Mouse (Mus musculus) forebrain, embryonic 14.5 days (tissue): ENCODE data around the gene Serpina3m. TPM values are rescaled to one million over a fixed set of nuclear protein-coding genes. Genes with fewer than 3 reads are reported as not detected.

Experiments used
- ATAC-seq: fragments of 200-750 bp; cut with Nextera tagmentation; 2 replicates; pipeline ENCODE4 v1.8.0; 2017; ENCODE audit warnings: mild to moderate bottlenecking, moderate library complexity
- DNase-seq: peaks from one replicate; pipeline ENCODE4 v3.0.0-alpha.2; 2015; ENCODE audit warnings: low spot score
- H3K27ac ChIP-seq: fragments of 300-500 bp; sonication (generic); 2 replicates; pipeline ENCODE4 v1.5.1; 2014; ENCODE audit warnings: low read depth, mild to moderate bottlenecking, control low read depth, low read length, moderate library complexity
- H3K27me3 ChIP-seq: fragments of 300-500 bp; sonication (generic); replicated peaks from 2 replicates; pipeline ENCODE4 v1.6.1; 2014; ENCODE audit warnings: low read length, control low read depth, mixed read lengths; ENCODE audit not compliant: control insufficient read depth, insufficient read depth
- H3K36me3 ChIP-seq: fragments of 300-500 bp; sonication (generic); 2 replicates; pipeline ENCODE4 v1.6.1; 2014; ENCODE audit warnings: low read length, control low read depth; ENCODE audit not compliant: control insufficient read depth, insufficient read depth
- H3K4me1 ChIP-seq: fragments of 300-500 bp; sonication (generic); 2 replicates; pipeline ENCODE4 v1.6.1; 2014; ENCODE audit warnings: antibody characterized with exemption, low read length, control low read depth; ENCODE audit not compliant: control insufficient read depth, insufficient read depth
- H3K4me2 ChIP-seq: fragments of 300-500 bp; sonication (generic); 2 replicates; pipeline ENCODE4 v1.6.1; 2014; ENCODE audit warnings: mild to moderate bottlenecking, control low read depth, low read length
- H3K4me3 ChIP-seq: fragments of 300-500 bp; sonication (generic); 2 replicates; pipeline ENCODE4 v1.5.1; 2014; ENCODE audit warnings: low read depth, low read length, control low read depth
- H3K9ac ChIP-seq: fragments of 300-500 bp; sonication (generic); 2 replicates; pipeline ENCODE4 v1.6.1; 2014; ENCODE audit warnings: mild to moderate bottlenecking, low read length, control low read depth, moderate library complexity
- H3K9me3 ChIP-seq: fragments of 300-500 bp; sonication (generic); replicated peaks from 2 replicates; pipeline ENCODE4 v1.6.1; 2016; ENCODE audit warnings: low read length, control low read depth, mixed read lengths; ENCODE audit not compliant: control insufficient read depth
- WGBS: fragments of 180-500 bp; shearing (Covaris S2); extraction: QIAGEN DNeasy Blood & Tissue Kit; methylation state at CpG from one replicate; pipeline ENCODE4 v1.1.7; 2014; 5-methylcytosine and 5-hydroxymethylcytosine counted together
- polyA plus RNA-seq: library from polyadenylated mRNA; unstranded; fragments of >200 nt; fragmentation: Nextera tagmentation; extraction: Ambion mirVana; gene quantifications from 2 replicates; pipeline ENCODE4 v1.2.1, GENCODE M21; 2014

The Serpina3m gene
- polyA plus RNA-seq, 1 experiment from 2014 or later, result not detected

- no peaks in the 10 kb centered on the region for H3K27me3 ChIP-seq
- no peak overlapping the region for H3K27ac ChIP-seq
- WGBS, result 86% methylated on average over 6 of the region's 6 CpGs
- H3K9me3 ChIP-seq, result no peaks in the 10 kb centered on the region
- DNase-seq (no peak), ATAC-seq (no peak)
- no peak overlapping the region for H3K4me2 ChIP-seq
- no peaks in the 10 kb centered on the region for H3K4me1 ChIP-seq
- no peak overlapping the region for H3K9ac ChIP-seq
- H3K4me3 ChIP-seq, result no peak overlapping the region
- H3K36me3 ChIP-seq, result no peaks in the 10 kb centered on the region
Observed at GRCm38 (mm10) chr12:104412507-104412906, 74.2 kb downstream of the Serpina3m start.

GRCm38 (mm10) chr12:104414576-104414975, 76.3 kb downstream of the Serpina3m start:
- H3K9me3 ChIP-seq, result no peaks in the 10 kb centered on the region
- no peak overlapping the region for H3K27ac ChIP-seq
- no peaks in the 10 kb centered on the region for H3K4me1 ChIP-seq
- no peak overlapping the region for H3K4me3 ChIP-seq
- no peak overlapping the region for H3K9ac ChIP-seq
- no peaks in the 10 kb centered on the region for H3K36me3 ChIP-seq
- H3K4me2 ChIP-seq, result no peak overlapping the region
- DNase-seq, result no peak
- no peak for ATAC-seq
- no peaks in the 10 kb centered on the region for H3K27me3 ChIP-seq
- WGBS, result 55% methylated on average over 2 of the region's 2 CpGs

- WGBS, result 41% methylated on average over 6 of the region's 6 CpGs
- Histone ChIP-seq H3K27me3 (no peaks in the 10 kb centered on the region), H3K27ac (no peak overlapping the region), H3K36me3 (no peaks in the 10 kb centered on the region), H3K4me2 (no peak overlapping the region), H3K9ac (no peak overlapping the region), H3K4me3 (no peak overlapping the region), H3K4me1 (no peaks in the 10 kb centered on the region), H3K9me3 (no peaks in the 10 kb centered on the region)
- 0 out of 2 replicates have a peak, but pooled peaks have one; percentile 38 for ATAC-seq
- peak; percentile 49 for DNase-seq
Observed at GRCm38 (mm10) chr12:104415625-104416315, 77.5 kb downstream of the Serpina3m start.

- Histone ChIP-seq H3K27me3 (no peaks in the 10 kb centered on the region), H3K4me2 (peak overlapping the region; percentile 45), H3K27ac (no peak overlapping the region), H3K4me1 (no peaks in the 10 kb centered on the region), H3K9ac (peak overlapping the region; percentile 32; the same call in 1 of the 2 replicates), H3K4me3 (peak overlapping the region; percentile 8; the same call in 1 of the 2 replicates), H3K9me3 (no peaks in the 10 kb centered on the region), H3K36me3 (no peaks in the 10 kb centered on the region)
- ATAC-seq, result peak; percentile 78
- peak; percentile 90 for DNase-seq
- 19% methylated on average over 15 of the region's 17 CpGs for WGBS
Observed at GRCm38 (mm10) chr12:104418340-104419135, 80.3 kb downstream of the Serpina3m start.

GRCm38 (mm10) chr12:104419136-104419462, 80.8 kb downstream of the Serpina3m start:
- DNase-seq (no peak), ATAC-seq (peak; percentile 40)
- no peaks in the 10 kb centered on the region for H3K27me3 ChIP-seq
- no peaks in the 10 kb centered on the region for H3K36me3 ChIP-seq
- no peak overlapping the region for H3K9ac ChIP-seq
- H3K27ac ChIP-seq, result no peak overlapping the region
- WGBS, result 17% methylated on average over 2 of the region's 2 CpGs
- no peak overlapping the region for H3K4me2 ChIP-seq
- no peak overlapping the region for H3K4me3 ChIP-seq
- H3K9me3 ChIP-seq, result no peaks in the 10 kb centered on the region
- H3K4me1 ChIP-seq, result no peaks in the 10 kb centered on the region

GRCm38 (mm10) chr12:104422615-104423392, 84.5 kb downstream of the Serpina3m start:
- Histone ChIP-seq H3K4me1 (no peaks in the 10 kb centered on the region), H3K4me2 (no peak overlapping the region), H3K4me3 (no peak overlapping the region), H3K27ac (no peak overlapping the region), H3K27me3 (no peaks in the 10 kb centered on the region), H3K36me3 (no peaks in the 10 kb centered on the region), H3K9ac (no peak overlapping the region), H3K9me3 (no peaks in the 10 kb centered on the region)
- DNase-seq (no peak), ATAC-seq (no peak)
- 78% methylated on average over 11 of the region's 11 CpGs for WGBS

GRCm38 (mm10) chr12:104425591-104425990, 87.3 kb downstream of the Serpina3m start:
- WGBS, result 80% methylated on average over 3 of the region's 3 CpGs
- Histone ChIP-seq H3K36me3 (no peaks in the 10 kb centered on the region), H3K27ac (no peak overlapping the region), H3K4me3 (no peak overlapping the region), H3K4me2 (no peak overlapping the region), H3K4me1 (no peaks in the 10 kb centered on the region), H3K27me3 (no peaks in the 10 kb centered on the region), H3K9me3 (no peaks in the 10 kb centered on the region), H3K9ac (no peak overlapping the region)
- DNase-seq (no peak), ATAC-seq (no peak)

GRCm38 (mm10) chr12:104426915-104427314, 88.6 kb downstream of the Serpina3m start:
- no peaks in the 10 kb centered on the region for H3K27me3 ChIP-seq
- no peaks in the 10 kb centered on the region for H3K9me3 ChIP-seq
- H3K4me1 ChIP-seq, result no peaks in the 10 kb centered on the region
- no peak overlapping the region for H3K4me2 ChIP-seq
- H3K4me3 ChIP-seq, result no peak overlapping the region
- H3K36me3 ChIP-seq, result no peaks in the 10 kb centered on the region
- DNase-seq, result peak; percentile 72
- no peak overlapping the region for H3K9ac ChIP-seq
- H3K27ac ChIP-seq, result no peak overlapping the region
- ATAC-seq, result peak; percentile 34; the same call in 1 of the 2 replicates
- 5% methylated on average over 7 of the region's 7 CpGs for WGBS
